Mouse (Mus musculus): ENCODE results near the gene Tsc2.

DNA sequence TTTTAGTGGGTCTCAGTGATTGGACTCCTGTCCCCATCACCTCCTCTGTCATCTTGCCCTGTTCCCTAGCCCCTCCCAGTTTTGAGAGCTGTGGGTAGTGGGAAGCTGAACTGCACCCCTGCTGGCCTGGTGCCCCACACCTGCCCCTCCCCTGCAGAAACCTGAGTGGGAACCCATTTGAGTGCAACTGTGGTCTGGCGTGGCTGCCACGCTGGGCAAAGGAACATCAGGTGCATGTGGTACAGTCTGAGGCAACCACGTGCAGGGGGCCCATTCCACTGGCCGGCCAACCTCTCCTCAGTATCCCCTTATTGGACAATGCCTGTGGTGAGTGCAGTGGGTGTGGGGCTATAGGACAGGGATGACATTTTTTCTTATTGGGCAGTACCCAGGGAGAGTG lies 68.0 kb downstream of the Tsc2 start:
- TF ChIP-seq CTCF (IDR thresholded peaks at IDR 0.05; ENCODE audit: low read depth) (no peak), EP300 (IDR thresholded peaks at IDR 0.05; ENCODE audit: low read depth) (no peak)
